Mouse (Mus musculus): ENCODE measurements at regions not wholly inside any gene's neighbourhood (a gene's known extent, or its start where the extent isn't known, plus 50 kb on each side); places are given as distances from the start of the nearest gene placed in this dataset.

- no peak for TF ChIP-seq FLI1 (IDR thresholded peaks at IDR 0.05; ENCODE audit: low read length)
- TF ChIP-seq GATA1 (IDR thresholded peaks at IDR 0.05; ENCODE audit: borderline replicate concordance, low read length) = no peak
Observed at GRCm38 (mm10) chr3:52739526-52739925, 277.5 kb downstream of the Cog6 start.

All from megakaryocyte, embryonic 14.5 days (primary cell).